Mouse (Mus musculus): ENCODE results near the gene Tescl.

- TF ChIP-seq CTCF (IDR thresholded peaks at IDR 0.05; ENCODE audit: control insufficient read depth, insufficient read depth, insufficient replicate concordance, low read depth, low read length) (no peak), POLR2A (IDR thresholded peaks at IDR 0.05; ENCODE audit: control insufficient read depth, low read depth, low read length) (no peak)
These were observed 6.3 kb downstream of the Tescl start for GRCm38 (mm10) chr7:24327281-24327975.

All from testis, adult 2 months (tissue).